Mouse (Mus musculus) macrophage (primary cell): Measurements from ENCODE around the gene Tcap. TPM values are rescaled to one million over a fixed set of nuclear protein-coding genes. Genes with fewer than 3 reads are reported as not detected.

Experiments
- H3K27ac ChIP-seq: fragments of 350-480 bp; formaldehyde crosslinking; 2 replicates; pipeline ENCODE4 v1.9.0; 2021
- H3K36me3 ChIP-seq: fragments of 350-480 bp; formaldehyde crosslinking; 2 replicates; pipeline ENCODE4 v1.9.0; 2021; ENCODE audit errors: inconsistent target
- H3K4me3 ChIP-seq: fragments of 350-480 bp; formaldehyde crosslinking; 2 replicates; pipeline ENCODE4 v1.9.0; 2021; ENCODE audit errors: inconsistent target
- H3K79me2 ChIP-seq: fragments of 350-480 bp; formaldehyde crosslinking; 2 replicates; pipeline ENCODE4 v1.9.0; 2021; ENCODE audit errors: inconsistent target
- WGBS: methylation state at CpG from one replicate; pipeline ENCODE4 v1.1.7; 2026; ENCODE audit warnings: inconsistent platforms; ENCODE audit not compliant: missing documents; 5-methylcytosine and 5-hydroxymethylcytosine counted together
- polyA plus RNA-seq: library from polyadenylated mRNA; stranded (reverse); fragments of 250-400 nt; gene quantifications from 3 replicates; pipeline ENCODE4 v1.2.4, GENCODE M21; 2018; ENCODE audit warnings: inconsistent platforms
- total RNA-seq, 78 experiments: library from RNA; depleted of rRNA; stranded (reverse); fragments of 250-400 nt; gene quantifications; 1 replicate in 9 of 78; 2 replicates in 24 of 78; 3 replicates in 43 of 78; 4 replicates in 2 of 78; pipeline ENCODE4 v1.2.4; 2018; ENCODE audit warnings: inconsistent platforms in 56 of 78

Gene Tcap
- 1 to 10 TPM in 15 of 26 experiments, under 1 TPM in 2, not detected in 9; 0.86 to 3.2 (median 1.7) TPM for total RNA-seq (2018; cell fraction: chromatin; rRNA removed)
- under 1 TPM in 2 of 26 experiments, not detected in 24; 0.24 to 0.31 TPM for total RNA-seq (2018; cell fraction: cytosol; rRNA removed)
- 1 to 10 TPM in 15 of 26 experiments, under 1 TPM in 7, not detected in 4; 0.69 to 3.3 (median 1.2) TPM for total RNA-seq (2018; cell fraction: nucleus; rRNA removed)
- 0.16 TPM in 1 of 3 replicates, not detected in the others for polyA plus RNA-seq

DNA sequence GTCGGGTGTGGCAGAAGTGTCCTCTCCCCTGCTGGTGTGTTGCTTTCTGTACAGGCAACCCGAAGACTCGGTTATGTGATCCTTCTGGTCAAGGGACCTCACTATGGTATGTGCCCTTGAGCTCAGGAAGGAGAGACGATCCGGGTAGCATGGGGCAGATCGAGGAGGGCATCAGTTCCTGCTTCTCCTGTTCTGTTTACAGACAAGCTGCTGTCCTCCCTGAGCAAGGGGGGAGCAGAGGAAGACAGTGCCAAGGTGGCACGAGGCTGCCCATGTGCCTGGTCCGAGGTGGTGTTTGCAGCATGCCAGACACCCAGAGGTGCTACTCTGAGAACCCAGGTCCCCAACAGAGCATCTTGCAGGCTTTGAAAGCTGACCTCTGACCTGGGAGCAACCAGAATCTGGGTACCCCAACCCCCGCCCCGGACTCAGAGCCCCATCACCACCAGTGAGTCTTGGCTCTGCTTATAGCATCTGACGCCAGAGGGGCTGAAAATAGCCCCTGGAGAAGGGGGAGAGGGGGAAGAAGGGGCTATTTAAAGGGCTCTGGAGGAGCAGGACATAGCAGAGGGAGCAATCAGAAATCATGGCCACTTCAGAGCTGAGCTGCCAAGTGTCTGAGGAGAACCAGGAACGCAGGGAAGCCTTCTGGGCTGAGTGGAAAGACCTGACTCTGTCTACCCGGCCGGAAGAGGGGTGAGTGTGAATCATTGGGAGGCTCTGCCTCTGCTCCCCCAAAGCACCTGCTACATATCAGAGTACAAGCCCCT, at the start of gene Tcap:
Gene Tcap (plus strand): TSS at position 551 of the 770 bp plus-strand sequence.
- H3K4me3 ChIP-seq, result no peak within 1 kb of the TSS
- H3K79me2 ChIP-seq, result no peaks in the 10 kb centered on the region
- H3K36me3 ChIP-seq, result peaks cover 26% of the 10 kb centered on the region
- WGBS, result 74% methylated on average over 14 of the region's 14 CpGs
- H3K27ac ChIP-seq, result no peak within 1 kb of the TSS

DNA sequence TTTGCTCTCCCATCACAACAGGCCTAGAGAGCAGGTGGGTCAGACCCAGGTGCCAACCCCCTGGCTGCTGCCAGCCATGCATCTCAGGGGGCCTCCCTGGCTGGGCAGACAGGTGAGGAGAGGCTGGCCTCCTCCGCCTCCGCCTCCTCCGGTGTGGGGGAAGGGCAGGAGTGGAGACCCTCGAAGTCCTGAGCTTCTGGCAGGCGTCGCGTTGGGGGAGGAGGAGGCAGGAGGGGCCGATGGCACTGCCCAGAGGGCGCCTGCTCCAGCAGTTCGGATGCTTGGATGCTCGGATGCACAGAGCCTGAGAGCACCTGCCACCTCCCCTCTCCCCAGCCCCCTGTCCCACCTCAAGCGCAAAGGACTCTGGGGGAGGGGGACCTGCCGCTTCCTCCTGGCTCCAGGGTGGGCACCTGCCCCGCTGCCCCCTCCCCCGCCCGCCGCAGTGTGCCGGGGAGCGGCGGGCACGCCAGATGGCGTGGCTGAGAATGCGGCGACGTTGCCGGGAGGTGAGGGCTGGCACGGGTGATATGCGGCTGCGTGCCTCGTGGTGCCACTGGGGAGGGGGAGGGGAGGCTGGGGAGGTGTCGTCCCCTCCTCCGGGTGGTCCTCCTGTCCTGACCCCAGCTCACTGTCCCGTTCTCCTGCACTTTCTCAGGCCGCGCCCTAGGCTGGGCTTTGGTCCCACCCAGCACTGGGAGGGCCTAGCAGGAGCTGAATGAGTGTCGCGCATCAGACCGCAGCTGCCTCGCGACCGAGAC, 49.5 kb upstream of the Tcap start:
- Histone ChIP-seq H3K36me3 (no peaks in the 10 kb centered on the region), H3K27ac (no peak overlapping the region), H3K4me3 (no peak overlapping the region), H3K79me2 (no peaks in the 10 kb centered on the region)
- whole genome bisulfite sequencing, result 6% methylated on average over 35 of the region's 41 CpGs

DNA sequence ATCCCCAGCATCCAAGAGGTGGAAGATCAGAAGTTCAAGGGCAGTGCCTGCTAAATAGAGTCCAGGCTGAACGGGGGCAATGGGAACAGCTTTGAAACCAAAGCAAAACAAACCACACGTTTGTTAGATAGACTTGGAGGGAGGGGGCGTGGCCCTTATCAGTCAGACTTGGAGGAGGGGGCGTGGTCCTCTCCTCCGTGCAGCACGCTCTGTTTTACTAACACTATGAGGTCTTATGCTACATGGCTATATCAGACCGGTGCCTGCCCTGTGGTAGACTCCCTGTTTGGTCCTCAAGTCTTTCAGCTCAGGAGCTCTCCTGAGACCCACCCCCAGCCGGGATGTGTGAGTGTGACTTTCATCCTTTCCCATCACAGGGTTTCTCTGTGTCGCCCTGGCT, 48.4 kb upstream of the Tcap start:
- no peak overlapping the region for H3K27ac ChIP-seq
- H3K4me3 ChIP-seq, result no peak overlapping the region
- H3K36me3 ChIP-seq, result no peaks in the 10 kb centered on the region
- WGBS, result 14% methylated on average over 9 of the region's 9 CpGs
- no peaks in the 10 kb centered on the region for H3K79me2 ChIP-seq

DNA sequence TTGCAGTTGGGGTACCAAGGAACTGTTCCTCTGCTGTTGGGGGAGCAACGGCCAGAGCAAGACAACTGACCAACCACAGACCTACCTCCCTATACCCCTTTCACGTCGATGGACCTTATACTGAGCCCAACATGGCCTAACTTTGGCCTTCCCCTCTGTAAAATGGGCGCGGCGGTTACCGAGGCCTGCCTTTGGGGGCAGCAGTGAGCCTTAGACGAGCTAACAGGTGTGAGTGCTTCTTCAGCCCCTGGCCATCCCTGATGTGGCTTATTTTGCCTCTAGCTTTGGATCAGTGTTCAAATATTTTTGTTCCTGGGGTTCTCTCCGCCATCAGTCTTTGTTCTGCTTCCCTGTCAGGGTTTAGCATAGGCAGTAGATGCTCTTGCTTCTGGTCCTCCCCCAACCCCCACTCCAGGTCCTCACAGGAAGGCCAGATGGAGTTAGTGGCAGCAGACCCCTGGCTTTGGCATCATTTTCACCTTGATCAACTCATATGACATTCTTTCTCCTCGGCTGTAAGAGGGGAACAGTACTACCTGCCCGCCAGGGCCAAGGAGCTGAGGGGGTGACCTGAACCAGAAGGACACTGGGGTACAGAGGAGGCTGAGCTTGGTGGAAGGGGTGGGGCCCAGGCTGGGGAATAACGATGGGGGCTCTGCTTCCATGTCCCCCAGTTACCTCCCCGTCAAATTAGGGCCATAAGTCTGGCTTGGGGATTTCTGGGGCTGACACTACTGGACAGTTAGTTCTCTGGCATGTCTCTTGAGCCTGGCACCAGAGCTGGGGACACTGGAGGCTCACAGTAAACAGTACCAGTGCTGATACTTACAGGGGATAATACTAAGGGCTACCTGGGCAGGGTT, 47.1 kb upstream of the Tcap start:
- Histone ChIP-seq H3K36me3 (no peaks in the 10 kb centered on the region), H3K4me3 (no peak overlapping the region), H3K27ac (no peak overlapping the region), H3K79me2 (no peaks in the 10 kb centered on the region)
- WGBS, result 31% methylated on average over 13 of the region's 13 CpGs

DNA sequence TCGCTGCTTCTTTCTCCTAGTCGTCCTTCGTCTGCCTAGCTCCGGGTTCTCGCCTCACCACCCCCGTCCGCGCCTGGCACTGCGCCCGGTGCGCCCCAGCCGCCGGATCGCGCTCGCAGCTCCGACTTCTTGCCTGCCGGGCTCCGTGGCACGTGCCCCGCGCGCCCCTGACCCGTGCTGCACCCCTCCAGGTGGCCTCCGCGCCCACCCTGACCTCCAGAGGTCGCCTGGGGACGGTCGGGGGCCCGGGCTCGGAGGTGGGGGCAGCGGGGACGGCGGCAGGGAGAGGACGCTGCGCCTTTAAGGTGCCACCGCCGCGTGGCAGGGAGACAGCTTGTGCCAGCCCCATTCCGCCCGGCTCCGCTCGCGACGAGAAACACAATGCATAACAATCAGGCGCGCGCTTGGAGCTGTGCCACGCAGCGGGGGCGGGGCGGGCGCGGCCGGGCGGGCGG, 45.1 kb upstream of the Tcap start:
- H3K79me2 ChIP-seq, result no peaks in the 10 kb centered on the region
- no peak overlapping the region for H3K27ac ChIP-seq
- no peak overlapping the region for H3K4me3 ChIP-seq
- WGBS, result under 1% methylated on average over 24 of the region's 57 CpGs
- no peaks in the 10 kb centered on the region for H3K36me3 ChIP-seq

DNA sequence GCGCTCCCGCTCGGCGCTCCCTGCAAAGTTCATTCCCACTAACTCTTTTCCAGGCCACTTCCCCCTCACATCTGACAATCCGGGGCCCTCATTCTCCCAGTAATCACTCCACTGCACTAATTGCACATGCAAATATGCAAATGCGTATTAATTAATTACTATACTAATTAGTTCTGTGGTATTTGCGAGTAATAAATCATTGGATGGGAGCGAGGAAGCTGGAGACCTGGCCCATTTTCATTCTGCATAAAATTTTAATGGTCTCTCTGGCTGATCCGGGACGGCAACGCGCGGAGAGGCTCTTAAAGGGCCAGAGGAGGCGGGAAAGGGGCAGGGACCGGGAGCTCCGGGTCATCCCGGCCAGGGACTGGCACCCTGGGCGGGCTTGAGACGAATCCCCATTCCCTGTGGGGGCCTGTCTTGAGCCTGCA, 44.5 kb upstream of the Tcap start:
- no peaks in the 10 kb centered on the region for H3K79me2 ChIP-seq

DNA sequence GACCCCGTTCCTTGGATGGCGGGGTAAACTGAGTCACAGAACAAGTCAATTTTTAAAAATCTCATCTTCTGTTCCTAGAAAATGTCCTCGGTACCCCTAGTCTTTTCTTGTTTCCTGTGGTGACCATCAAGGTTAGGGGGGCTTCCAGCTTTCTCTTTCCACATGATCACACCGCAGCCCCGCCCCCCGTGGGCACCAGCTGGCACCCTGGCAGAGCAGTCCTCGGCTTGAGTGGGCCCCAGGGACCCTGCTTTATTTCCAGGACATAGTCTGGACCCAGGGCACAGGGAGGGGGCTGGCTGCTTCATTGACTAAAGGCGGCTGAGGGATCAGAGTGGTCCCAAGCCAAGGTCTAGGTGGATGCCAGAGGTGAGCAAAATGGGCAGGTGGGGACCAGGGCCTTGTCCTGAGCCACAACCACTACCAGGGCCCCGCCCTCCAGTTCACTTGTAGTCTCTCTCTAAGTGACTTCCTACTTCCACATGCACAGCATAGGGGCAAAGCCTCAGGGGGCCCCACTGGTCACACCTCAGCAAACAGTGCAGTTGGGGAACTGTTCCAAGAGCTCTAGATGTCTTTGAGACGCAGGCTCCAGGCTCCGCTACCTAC, 43.8 kb upstream of the Tcap start:
- Histone ChIP-seq H3K27ac (no peak overlapping the region), H3K4me3 (no peak overlapping the region), H3K36me3 (no peaks in the 10 kb centered on the region), H3K79me2 (no peaks in the 10 kb centered on the region)
- 13% methylated on average over 11 of the region's 11 CpGs for WGBS

More for the DNA sequence above, 44.5 kb upstream of the Tcap start:
- Histone ChIP-seq H3K36me3 (no peaks in the 10 kb centered on the region), H3K4me3 (no peak overlapping the region), H3K27ac (no peak overlapping the region)
- WGBS, result 3% methylated on average over 19 of the region's 19 CpGs

DNA sequence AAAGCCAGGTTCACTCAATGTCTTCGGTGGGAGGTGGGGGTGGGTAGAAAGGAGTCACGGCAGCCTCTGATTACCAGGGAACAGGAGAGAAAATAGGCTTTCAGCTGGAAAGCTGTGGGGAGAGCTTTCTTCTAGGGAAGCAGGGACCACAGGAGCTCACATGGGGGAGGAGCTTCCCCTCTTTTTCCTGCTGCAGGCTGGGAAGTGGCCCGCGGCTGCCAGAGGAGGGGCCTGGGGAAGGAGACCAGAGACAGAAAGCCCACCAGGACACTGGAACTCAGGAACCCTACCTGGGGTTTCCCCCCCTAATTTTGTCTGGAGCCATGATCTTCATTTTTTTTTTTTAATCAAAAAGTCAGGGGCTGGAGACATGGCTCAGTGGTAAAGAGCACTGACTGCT, 43.0 kb upstream of the Tcap start:
- no peaks in the 10 kb centered on the region for H3K36me3 ChIP-seq
- no peaks in the 10 kb centered on the region for H3K79me2 ChIP-seq
- WGBS, result 11% methylated on average over 4 of the region's 4 CpGs
- no peak overlapping the region for H3K4me3 ChIP-seq
- no peak overlapping the region for H3K27ac ChIP-seq

DNA sequence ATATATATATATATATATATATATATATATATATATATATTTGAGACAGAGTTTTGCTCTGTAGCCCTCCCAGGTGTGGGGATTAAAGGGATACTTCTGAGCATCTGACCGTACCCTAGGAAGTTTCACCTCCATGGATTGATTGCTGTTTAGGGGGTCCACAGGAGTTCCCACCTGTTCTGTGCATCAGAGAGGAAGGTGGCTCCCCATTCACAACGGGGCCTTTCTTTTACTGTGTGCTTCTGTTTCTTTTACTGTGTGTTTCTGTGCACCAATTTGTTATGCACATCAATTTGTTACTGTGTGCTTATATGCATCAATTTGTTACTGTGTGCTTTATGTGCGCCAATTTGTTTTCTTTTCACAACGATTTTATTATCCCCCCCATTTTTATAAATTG, 42.4 kb upstream of the Tcap start:
- 63% methylated on average over 4 of the region's 4 CpGs for WGBS
- Histone ChIP-seq H3K36me3 (no peaks in the 10 kb centered on the region), H3K79me2 (no peaks in the 10 kb centered on the region), H3K4me3 (no peak overlapping the region), H3K27ac (no peak overlapping the region)

DNA sequence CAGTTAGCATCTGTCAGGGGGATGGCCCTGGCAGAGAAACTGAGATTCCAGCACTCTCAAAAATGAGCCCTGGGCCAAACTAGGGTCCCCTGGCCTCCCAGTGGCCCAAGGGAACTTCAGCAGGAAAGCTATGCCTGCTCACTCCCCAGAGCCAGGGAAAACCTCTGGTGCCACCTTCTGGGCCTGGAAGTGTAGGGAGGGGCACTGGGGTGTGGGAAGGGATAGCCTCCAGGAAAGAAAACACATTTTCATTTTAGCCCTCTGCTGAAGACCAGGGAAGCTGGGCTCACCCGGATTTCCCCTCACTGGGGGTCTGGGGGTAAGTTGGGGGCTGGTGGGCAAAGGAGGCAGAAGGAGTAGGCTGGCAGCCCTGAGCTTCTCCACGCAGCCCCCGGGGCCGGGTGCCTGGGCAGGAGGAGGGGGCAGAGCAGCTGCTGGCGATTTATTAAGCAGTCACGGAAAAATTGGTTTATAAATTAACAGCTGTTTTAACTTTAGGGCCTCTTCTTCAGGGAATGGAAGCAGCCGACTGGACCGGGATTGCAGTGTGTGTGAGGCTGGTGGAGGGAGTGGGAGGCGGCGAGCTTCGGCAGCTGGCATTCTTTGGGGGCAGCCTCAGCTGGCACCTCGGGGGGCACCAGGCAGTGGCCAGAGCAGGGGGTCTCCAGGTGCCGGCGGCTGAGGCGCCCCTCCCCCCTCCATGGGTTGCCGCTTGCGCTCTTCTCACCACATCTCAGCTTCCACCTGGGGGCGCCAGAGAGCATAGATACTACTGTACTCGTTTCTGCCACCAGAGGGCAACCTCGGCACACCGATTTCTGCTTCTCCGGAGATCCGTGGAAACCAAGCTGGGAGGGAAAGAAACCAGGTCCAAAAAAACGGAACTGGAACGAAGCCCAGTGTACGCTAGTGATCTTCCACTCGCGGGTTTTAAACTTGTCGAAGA, 41.3 kb upstream of the Tcap start:
- no peaks in the 10 kb centered on the region for H3K79me2 ChIP-seq
- WGBS, result 3% methylated on average over 28 of the region's 29 CpGs

DNA sequence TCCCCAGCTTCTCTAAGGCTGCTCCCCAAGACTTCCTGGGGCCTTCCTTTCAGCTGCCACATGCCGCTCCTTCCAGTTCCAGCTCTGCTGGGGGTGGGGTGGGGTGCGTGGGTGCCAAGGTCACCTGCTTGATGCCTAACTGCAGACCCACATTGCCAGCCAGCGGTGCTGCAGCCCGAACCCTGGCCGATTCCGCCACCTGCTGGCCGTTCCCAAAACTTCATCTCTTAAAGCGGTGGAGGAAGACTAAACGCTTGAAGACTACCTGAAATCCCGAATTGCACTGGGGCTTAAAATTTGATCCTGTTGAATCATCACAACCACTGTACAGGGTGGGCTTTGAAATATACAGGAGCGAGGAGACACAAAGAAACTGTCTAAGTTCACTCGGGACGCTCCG, 38.4 kb upstream of the Tcap start:
- WGBS, result 2% methylated on average over 13 of the region's 14 CpGs
- H3K79me2 ChIP-seq, result no peaks in the 10 kb centered on the region
- no peak overlapping the region for H3K4me3 ChIP-seq
- H3K27ac ChIP-seq, result no peak overlapping the region
- H3K36me3 ChIP-seq, result no peaks in the 10 kb centered on the region

More for the DNA sequence above, 41.3 kb upstream of the Tcap start:
- Histone ChIP-seq H3K36me3 (no peaks in the 10 kb centered on the region), H3K27ac (no peak overlapping the region), H3K4me3 (no peak overlapping the region)

DNA sequence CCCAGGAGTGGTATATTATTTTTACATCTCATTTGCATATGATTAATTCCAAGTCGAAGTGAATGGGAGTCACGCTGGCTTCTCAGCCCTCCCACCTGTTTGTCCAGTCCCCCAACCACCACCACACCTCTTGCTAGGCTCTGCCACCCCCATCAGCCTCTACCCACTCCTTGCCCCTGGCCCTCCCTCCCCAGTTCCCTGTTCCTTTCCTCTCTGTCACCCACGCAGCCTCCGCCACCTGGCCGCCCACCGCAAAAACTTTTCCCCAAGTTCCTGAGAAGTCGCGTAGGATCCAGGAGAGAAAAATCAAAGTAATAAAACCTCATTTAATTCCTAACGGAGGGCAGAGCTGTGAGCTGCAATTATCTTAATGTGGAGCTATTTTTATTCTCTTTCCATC, 37.4 kb upstream of the Tcap start:
- 20% methylated on average over 9 of the region's 9 CpGs for WGBS
- H3K4me3 ChIP-seq, result no peak overlapping the region
- H3K36me3 ChIP-seq, result no peaks in the 10 kb centered on the region
- H3K79me2 ChIP-seq, result no peaks in the 10 kb centered on the region
- H3K27ac ChIP-seq, result no peak overlapping the region
